10 mouse cellular contexts compared by ENCODE assay signal in the genomic region with DNA sequence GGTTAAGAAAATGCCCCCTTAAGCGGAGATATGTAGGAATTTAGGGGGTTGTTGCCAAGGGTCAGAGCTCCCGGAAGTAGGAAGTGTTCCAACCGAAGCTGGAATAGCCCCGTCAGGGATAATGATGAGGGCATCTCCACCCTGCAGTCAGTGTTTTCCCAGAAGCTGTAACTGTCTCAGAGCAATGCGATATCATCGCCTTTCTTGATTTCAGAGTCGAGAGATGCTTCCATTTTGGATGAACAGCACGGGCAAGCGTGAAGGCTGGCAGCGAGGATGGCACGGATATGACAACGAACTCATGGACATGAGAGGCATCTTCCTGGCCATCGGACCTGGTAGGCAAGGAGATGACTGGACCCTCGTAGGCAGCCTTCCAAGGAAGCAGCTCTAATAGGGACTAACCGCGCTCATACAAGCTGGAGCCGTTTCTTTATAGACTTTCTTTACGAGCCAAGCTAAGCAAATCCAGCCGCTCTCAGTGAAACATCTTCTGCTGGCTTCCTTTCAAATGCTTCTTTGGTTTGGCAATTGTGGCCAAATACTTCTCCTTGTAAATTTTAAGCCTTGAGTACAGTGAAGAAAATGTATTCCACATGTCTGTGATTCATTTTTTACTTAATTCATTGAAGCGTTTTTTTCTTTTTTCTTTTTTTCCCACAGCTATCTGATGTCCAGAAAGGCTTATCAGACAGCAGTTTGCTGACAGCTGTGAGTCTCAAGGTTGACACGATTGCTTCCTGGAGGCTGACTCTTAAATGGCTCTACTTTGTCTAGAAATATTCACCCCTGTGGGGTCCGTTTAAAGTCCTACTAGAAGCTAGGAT.
DNase-seq lines count a peak whose midpoint lies in the region; ATAC-seq and TF ChIP-seq lines count a peak whose summit lies in the region.
"Had no signal": no experiment of that assay in that cellular context is flagged by ENCODE, and none has a peak within 500 bp of the region (broad histone marks: within the 10 kb centered on the region; RNA-seq: fewer than 3 reads in every experiment).

No protein-coding gene starts in this region.

- ATAC-seq in limb, embryonic 11.5 days (ENCODE audit: insufficient number of reproducible peaks, low FRiP score, low TSS enrichment, low read depth): no peak
- no peak for ATAC-seq in lung, postnatal 0 days
- ATAC-seq in activated CD4-positive, CD25-positive, alpha-beta regulatory T cell, adult 4 months: no peak

- intact Hi-C loops in gastrocnemius, postnatal 14 days (cut with DNase I; ENCODE audit: low total_unique reads): no loop called here

- no peak overlapping the region for H3K9ac ChIP-seq in limb, embryonic 11.5 days (ENCODE audit: low read length)
- no peak overlapping the region for H3K9ac ChIP-seq in lung, postnatal 0 days (replicated peaks; ENCODE audit: low read depth)
- H3K9ac ChIP-seq: heart, embryonic 13.5 days had no signal

- no peak for TF ChIP-seq CTCF in lung, postnatal 0 days (IDR thresholded peaks at IDR 0.05)

- H3K4me3 ChIP-seq in limb, embryonic 11.5 days (ENCODE audit: low read depth, low read length): no peak overlapping the region
- H3K4me3 ChIP-seq in limb, embryonic 10.5 days: no peak overlapping the region
- H3K4me3 ChIP-seq in lung, postnatal 0 days (ENCODE audit: low read depth, low read length): no peak overlapping the region
- no peak overlapping the region for H3K4me3 ChIP-seq in hindbrain, embryonic 10.5 days
- H3K4me3 ChIP-seq: heart, embryonic 13.5 days had no signal

- H3K36me3 ChIP-seq in limb, embryonic 11.5 days (ENCODE audit: control insufficient read depth, insufficient read depth, low read length): no peaks in the 10 kb centered on the region
- no peaks in the 10 kb centered on the region for H3K36me3 ChIP-seq in limb, embryonic 10.5 days
- no peaks in the 10 kb centered on the region for H3K36me3 ChIP-seq in lung, postnatal 0 days (ENCODE audit: insufficient read depth, low read length)
- H3K36me3 ChIP-seq in hindbrain, embryonic 10.5 days: no peaks in the 10 kb centered on the region
- H3K36me3 ChIP-seq: heart, embryonic 13.5 days had no signal

- H3K27me3 ChIP-seq in limb, embryonic 11.5 days (ENCODE audit: control insufficient read depth, insufficient read depth, low read length): no peaks in the 10 kb centered on the region
- H3K27me3 ChIP-seq in limb, embryonic 10.5 days (ENCODE audit: low read depth, poor library complexity, severe bottlenecking): no peaks in the 10 kb centered on the region
- H3K27me3 ChIP-seq in lung, postnatal 0 days (replicated peaks; ENCODE audit: insufficient read depth, low read length): no peaks in the 10 kb centered on the region
- no peaks in the 10 kb centered on the region for H3K27me3 ChIP-seq in hindbrain, embryonic 10.5 days (ENCODE audit: insufficient read depth, poor library complexity, severe bottlenecking)
- H3K27me3 ChIP-seq: heart, embryonic 13.5 days had no signal

- peaks cover 5% of the 10 kb centered on the region; the same call in 1 of the 2 replicates for H3K4me1 ChIP-seq in limb, embryonic 11.5 days (ENCODE audit: control insufficient read depth, insufficient read depth, low read length)
- H3K4me1 ChIP-seq in limb, embryonic 10.5 days: peaks cover 25% of the 10 kb centered on the region
- H3K4me1 ChIP-seq in lung, postnatal 0 days (ENCODE audit: insufficient read depth, low read depth, low read length): no peaks in the 10 kb centered on the region
- H3K4me1 ChIP-seq in hindbrain, embryonic 10.5 days (replicated peaks): no peaks in the 10 kb centered on the region
- H3K4me1 ChIP-seq: heart, embryonic 13.5 days had no signal

- no peak overlapping the region for H3K4me2 ChIP-seq in limb, embryonic 11.5 days (ENCODE audit: low read depth, severe bottlenecking)
- H3K4me2 ChIP-seq in lung, postnatal 0 days (replicated peaks; ENCODE audit: low read depth, low read length): peak overlapping the region; percentile 38
- H3K4me2 ChIP-seq: heart, embryonic 13.5 days had no signal

- TF ChIP-seq EP300 in lung, postnatal 0 days (IDR thresholded peaks at IDR 0.05): no peak

- WGBS in limb, embryonic 11.5 days: 66% methylated on average over 22 of the region's 22 CpGs
- WGBS in limb, embryonic 10.5 days: 77% methylated on average over 22 of the region's 22 CpGs
- WGBS in lung, postnatal 0 days: 58% methylated on average over 22 of the region's 22 CpGs
- 93% methylated on average over 22 of the region's 22 CpGs for WGBS in hindbrain, embryonic 10.5 days

- H3K27ac ChIP-seq in limb, embryonic 11.5 days (replicated peaks; ENCODE audit: low read depth, low read length): no peak overlapping the region
- H3K27ac ChIP-seq in limb, embryonic 10.5 days: no peak overlapping the region
- no peak overlapping the region for H3K27ac ChIP-seq in lung, postnatal 0 days (ENCODE audit: low read length)
- no peak overlapping the region for H3K27ac ChIP-seq in hindbrain, embryonic 10.5 days
- H3K27ac ChIP-seq: heart, embryonic 13.5 days had no signal

- DNase-seq in cerebellum, postnatal 10 days: peak; percentile 5 to 8
- DNase-seq in cerebellum, adult 9-11 months: no peak
- DNase-seq in limb, embryonic 11.5 days (ENCODE audit: low spot score): peak; percentile 28
- DNase-seq in limb, embryonic 10.5 days (ENCODE audit: low spot score): no peak
- peak; percentile 6 for DNase-seq in gastrocnemius, postnatal 14 days
- DNase-seq in lung, postnatal 0 days (ENCODE audit: low spot score): peak; percentile 76
- no peak for DNase-seq in hindbrain, embryonic 10.5 days (ENCODE audit: low spot score)
- DNase-seq: adrenal gland, postnatal 25 days had no signal

- no peaks in the 10 kb centered on the region for H3K9me3 ChIP-seq in limb, embryonic 11.5 days (ENCODE audit: control insufficient read depth, low read length)
- H3K9me3 ChIP-seq in limb, embryonic 10.5 days (replicated peaks): no peaks in the 10 kb centered on the region
- H3K9me3 ChIP-seq in lung, postnatal 0 days (ENCODE audit: low read length): no peaks in the 10 kb centered on the region
- 0 out of 2 replicates have a peak, but pooled peaks cover 2% of the 10 kb centered on the region for H3K9me3 ChIP-seq in hindbrain, embryonic 10.5 days
- H3K9me3 ChIP-seq: heart, embryonic 13.5 days had no signal

Comparison
In these comparisons a context has a peak if more than half of its experiments do, and no peak if none do; other contexts are left out.
1. DNase-seq: peak in cerebellum, postnatal 10 days (2 of 2), limb, embryonic 11.5 days (single experiment), gastrocnemius, postnatal 14 days (single experiment) and lung, postnatal 0 days (single experiment); none in cerebellum, adult 9-11 months (single experiment), limb, embryonic 10.5 days (single experiment) and hindbrain, embryonic 10.5 days (single experiment).